Mouse (Mus musculus): Measurements from ENCODE around the gene Gpr137. TPM values are rescaled to one million over a fixed set of nuclear protein-coding genes. Genes with fewer than 3 reads are reported as not detected.

Gpr137 gene
- polyA plus RNA-seq, 1 experiment, result 39.9 TPM

GRCm38 (mm10) chr19:6951381-6951968, 9.2 kb upstream of the Gpr137 start:
- Histone ChIP-seq H3K36me3 (ENCODE audit: control insufficient read depth, insufficient read depth) (no peaks in the 10 kb centered on the region), H3ac (ENCODE audit: control insufficient read depth, insufficient read length) (peak overlapping the region; percentile 63), H3K4me2 (ENCODE audit: low read depth) (peak overlapping the region; percentile 98), H3K4me3 (peak overlapping the region; percentile 86), H3K79me2 (ENCODE audit: control insufficient read depth, insufficient read depth) (no peaks in the 10 kb centered on the region), H3K27me3 (ENCODE audit: control insufficient read depth, insufficient read depth, insufficient read length) (no peaks in the 10 kb centered on the region)
- TF ChIP-seq MAX (IDR thresholded peaks at IDR 0.05; ENCODE audit: low read depth), result peak; percentile 18
- TF ChIP-seq MYOD1 (IDR thresholded peaks at IDR 0.05; ENCODE audit: control insufficient read depth in 1 of 3, insufficient read length in 2 of 3, low read depth in 2 of 3), result no peak
- peak; percentile 21 for TF ChIP-seq SRF (IDR thresholded peaks at IDR 0.05; ENCODE audit: control insufficient read depth, insufficient read length, low read depth)
- peak; percentile 72 for TF ChIP-seq POLR2A (IDR thresholded peaks at IDR 0.05; ENCODE audit: insufficient read length, low read depth)
- TF ChIP-seq POLR2AphosphoS2 (IDR thresholded peaks at IDR 0.05; ENCODE audit: insufficient read length, low read depth), result peak; percentile 79

- TF ChIP-seq MAX (IDR thresholded peaks at IDR 0.05; ENCODE audit: low read depth) (no peak), POLR2A (IDR thresholded peaks at IDR 0.05; ENCODE audit: insufficient read length, low read depth) (peak; percentile 74), REST (IDR thresholded peaks at IDR 0.05; ENCODE audit: insufficient read depth, insufficient read length) (no peak), POLR2AphosphoS2 (IDR thresholded peaks at IDR 0.05; ENCODE audit: insufficient read length, low read depth) (peak; percentile 94), TCF12 (IDR thresholded peaks at IDR 0.05; ENCODE audit: insufficient read depth, poor library complexity, severe bottlenecking) (no peak), E2F4 (IDR thresholded peaks at IDR 0.05; ENCODE audit: insufficient read depth) (no peak), MYOG (IDR thresholded peaks at IDR 0.05; ENCODE audit: control insufficient read depth in 1 of 3, insufficient read depth in 1 of 3, insufficient read length in 2 of 3, low read depth in 2 of 3) (no peak)
Observed at GRCm38 (mm10) chr19:6950613-6951153, 8.4 kb upstream of the Gpr137 start.

GRCm38 (mm10) chr19:6949951-6950350, 7.7 kb upstream of the Gpr137 start:
- no peaks in the 10 kb centered on the region for H3K79me2 ChIP-seq (ENCODE audit: control insufficient read depth, insufficient read depth)
- no peaks in the 10 kb centered on the region for H3K36me3 ChIP-seq (ENCODE audit: control insufficient read depth, insufficient read depth)
- H3K4me2 ChIP-seq (ENCODE audit: low read depth), result peak overlapping the region; percentile 87
- H3K27me3 ChIP-seq (ENCODE audit: control insufficient read depth, insufficient read depth, insufficient read length), result no peaks in the 10 kb centered on the region
- peak overlapping the region; percentile 63 for H3ac ChIP-seq (ENCODE audit: control insufficient read depth, insufficient read length)
- peak overlapping the region; percentile 86 for H3K4me3 ChIP-seq
- no peak for TF ChIP-seq POLR2AphosphoS2 (IDR thresholded peaks at IDR 0.05; ENCODE audit: insufficient read length, low read depth)
- no peak for TF ChIP-seq CEBPB (IDR thresholded peaks at IDR 0.05; ENCODE audit: insufficient read depth, poor library complexity, severe bottlenecking)
- no peak for TF ChIP-seq E2F4 (IDR thresholded peaks at IDR 0.05; ENCODE audit: insufficient read depth)
- no peak for TF ChIP-seq SRF (IDR thresholded peaks at IDR 0.05; ENCODE audit: control insufficient read depth, insufficient read length, low read depth)
- TF ChIP-seq TCF3 (IDR thresholded peaks at IDR 0.05; ENCODE audit: insufficient read length, low read depth), result no peak
- TF ChIP-seq MYOD1 (IDR thresholded peaks at IDR 0.05; ENCODE audit: control insufficient read depth in 1 of 3, insufficient read length in 2 of 3, low read depth in 2 of 3), result no peak
- TF ChIP-seq USF1 (IDR thresholded peaks at IDR 0.05; ENCODE audit: low read depth), result no peak
- no peak for TF ChIP-seq REST (IDR thresholded peaks at IDR 0.05; ENCODE audit: insufficient read depth, insufficient read length)
- TF ChIP-seq TCF12 (IDR thresholded peaks at IDR 0.05; ENCODE audit: insufficient read depth, poor library complexity, severe bottlenecking), result no peak
- TF ChIP-seq POLR2A (IDR thresholded peaks at IDR 0.05; ENCODE audit: insufficient read length, low read depth), result no peak
- no peak for TF ChIP-seq MAX (IDR thresholded peaks at IDR 0.05; ENCODE audit: low read depth)
- no peak for TF ChIP-seq MYOG (IDR thresholded peaks at IDR 0.05; ENCODE audit: control insufficient read depth in 1 of 3, insufficient read depth in 1 of 3, insufficient read length in 2 of 3, low read depth in 2 of 3)

More at GRCm38 (mm10) chr19:6950613-6951153, 8.4 kb upstream of the Gpr137 start:
- H3K36me3 ChIP-seq (ENCODE audit: control insufficient read depth, insufficient read depth), result no peaks in the 10 kb centered on the region
- H3K4me2 ChIP-seq (ENCODE audit: low read depth), result peak overlapping the region; percentile 87
- peak overlapping the region; percentile 86 for H3K4me3 ChIP-seq
- H3K27me3 ChIP-seq (ENCODE audit: control insufficient read depth, insufficient read depth, insufficient read length), result no peaks in the 10 kb centered on the region
- no peaks in the 10 kb centered on the region for H3K79me2 ChIP-seq (ENCODE audit: control insufficient read depth, insufficient read depth)
- peak overlapping the region; percentile 63 for H3ac ChIP-seq (ENCODE audit: control insufficient read depth, insufficient read length)

GRCm38 (mm10) chr19:6949532-6949931, 7.3 kb upstream of the Gpr137 start:
- TF ChIP-seq POLR2AphosphoS2 (IDR thresholded peaks at IDR 0.05; ENCODE audit: insufficient read length, low read depth) (peak; percentile 23), MYOD1 (IDR thresholded peaks at IDR 0.05; ENCODE audit: control insufficient read depth in 1 of 3, insufficient read length in 2 of 3, low read depth in 2 of 3) (no peak)
- H3K4me3 ChIP-seq, result peak overlapping the region; percentile 86
- no peak overlapping the region for H3K4me2 ChIP-seq (ENCODE audit: low read depth)
- H3K79me2 ChIP-seq (ENCODE audit: control insufficient read depth, insufficient read depth), result no peaks in the 10 kb centered on the region
- no peaks in the 10 kb centered on the region for H3K36me3 ChIP-seq (ENCODE audit: control insufficient read depth, insufficient read depth)
- no peak overlapping the region for H3ac ChIP-seq (ENCODE audit: control insufficient read depth, insufficient read length)
- H3K27me3 ChIP-seq (ENCODE audit: control insufficient read depth, insufficient read depth, insufficient read length), result no peaks in the 10 kb centered on the region

- Histone ChIP-seq H3K79me2 (ENCODE audit: control insufficient read depth, insufficient read depth) (peaks cover 7% of the 10 kb centered on the region), H3K36me3 (ENCODE audit: control insufficient read depth, insufficient read depth) (no peaks in the 10 kb centered on the region), H3K4me3 (no peak overlapping the region), H3K27me3 (ENCODE audit: control insufficient read depth, insufficient read depth, insufficient read length) (no peaks in the 10 kb centered on the region), H3K4me2 (ENCODE audit: low read depth) (no peak overlapping the region), H3ac (ENCODE audit: control insufficient read depth, insufficient read length) (no peak overlapping the region)
- TF ChIP-seq USF1 (IDR thresholded peaks at IDR 0.05; ENCODE audit: low read depth), result no peak
- no peak for TF ChIP-seq SRF (IDR thresholded peaks at IDR 0.05; ENCODE audit: control insufficient read depth, insufficient read length, low read depth)
- no peak for TF ChIP-seq TCF3 (IDR thresholded peaks at IDR 0.05; ENCODE audit: insufficient read length, low read depth)
- TF ChIP-seq MAX (IDR thresholded peaks at IDR 0.05; ENCODE audit: low read depth), result no peak
- no peak for TF ChIP-seq TCF12 (IDR thresholded peaks at IDR 0.05; ENCODE audit: insufficient read depth, poor library complexity, severe bottlenecking)
- no peak for TF ChIP-seq CEBPB (IDR thresholded peaks at IDR 0.05; ENCODE audit: insufficient read depth, poor library complexity, severe bottlenecking)
- TF ChIP-seq POLR2AphosphoS2 (IDR thresholded peaks at IDR 0.05; ENCODE audit: insufficient read length, low read depth), result no peak
- TF ChIP-seq MYOG (IDR thresholded peaks at IDR 0.05; ENCODE audit: control insufficient read depth in 1 of 3, insufficient read depth in 1 of 3, insufficient read length in 2 of 3, low read depth in 2 of 3), result no peak
- TF ChIP-seq REST (IDR thresholded peaks at IDR 0.05; ENCODE audit: insufficient read depth, insufficient read length), result no peak
- no peak for TF ChIP-seq E2F4 (IDR thresholded peaks at IDR 0.05; ENCODE audit: insufficient read depth)
- no peak for TF ChIP-seq MYOD1 (IDR thresholded peaks at IDR 0.05; ENCODE audit: control insufficient read depth in 1 of 3, insufficient read length in 2 of 3, low read depth in 2 of 3)
- no peak for TF ChIP-seq POLR2A (IDR thresholded peaks at IDR 0.05; ENCODE audit: insufficient read length, low read depth)
Observed at GRCm38 (mm10) chr19:6948186-6948585, 5.9 kb upstream of the Gpr137 start.

Measured in myocyte (in vitro differentiated cells).